Mouse (Mus musculus): ENCODE measurements around the gene Zbtb32. TPM values are rescaled to one million over a fixed set of nuclear protein-coding genes. Genes with fewer than 3 reads are reported as not detected.

Zbtb32 gene
- polyA plus RNA-seq, 1 experiment from 2014 or later = 0.35 TPM

DNA sequence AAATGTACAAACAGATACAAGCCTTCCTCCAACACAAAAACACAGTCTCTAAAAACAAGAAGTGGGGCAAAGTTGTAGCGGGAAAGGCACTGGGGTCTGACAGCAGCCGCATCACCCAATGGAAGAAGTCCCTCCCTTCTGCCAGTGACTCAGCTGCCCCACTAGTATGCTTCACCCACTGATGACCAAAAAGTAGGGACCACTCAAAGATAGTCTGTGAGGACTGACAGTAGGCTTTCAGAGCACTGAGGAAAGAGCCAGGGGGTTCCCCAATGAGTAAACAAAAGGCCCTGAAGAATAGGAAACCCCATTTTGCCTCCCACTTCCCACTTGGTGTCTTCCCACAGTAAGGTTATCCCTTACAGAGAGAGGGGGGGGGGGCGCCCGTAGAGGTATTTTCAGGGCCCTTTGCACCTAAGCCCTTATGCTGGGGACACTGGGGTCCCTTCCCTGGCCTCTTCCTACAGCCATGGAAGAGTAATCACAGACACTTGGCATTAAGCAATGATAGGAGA is 4.1 kb downstream of the Zbtb32 start:
- H3K27me3 ChIP-seq (ENCODE audit: control insufficient read depth, insufficient read depth, low read length) = no peaks in the 10 kb centered on the region
- 67% methylated on average over 4 of the region's 4 CpGs for WGBS

GRCm38 (mm10) chr7:30593579-30594509 is 4.9 kb downstream of the Zbtb32 start:
- Histone ChIP-seq H3K36me3 (ENCODE audit: control insufficient read depth, insufficient read depth, low read length) (no peaks in the 10 kb centered on the region), H3K4me1 (ENCODE audit: control insufficient read depth, insufficient read depth, low read length) (no peaks in the 10 kb centered on the region), H3K9ac (replicated peaks; ENCODE audit: low read depth, low read length) (no peak overlapping the region), H3K27ac (ENCODE audit: low read depth, low read length) (no peak overlapping the region), H3K4me3 (ENCODE audit: low read depth, low read length) (no peak overlapping the region), H3K27me3 (ENCODE audit: control insufficient read depth, insufficient read depth, low read length) (no peaks in the 10 kb centered on the region), H3K9me3 (ENCODE audit: control insufficient read depth, low read length) (no peaks in the 10 kb centered on the region), H3K4me2 (ENCODE audit: low read depth, low read length) (no peak overlapping the region)
- no peak for ATAC-seq (ENCODE audit: low read depth)
- WGBS = 71% methylated on average over 10 of the region's 10 CpGs

More for the DNA sequence above, 4.1 kb downstream of the Zbtb32 start:
- Histone ChIP-seq H3K9me3 (ENCODE audit: control insufficient read depth, low read length) (no peaks in the 10 kb centered on the region), H3K27ac (ENCODE audit: low read depth, low read length) (no peak overlapping the region), H3K9ac (replicated peaks; ENCODE audit: low read depth, low read length) (no peak overlapping the region), H3K4me3 (ENCODE audit: low read depth, low read length) (no peak overlapping the region), H3K4me1 (ENCODE audit: control insufficient read depth, insufficient read depth, low read length) (no peaks in the 10 kb centered on the region), H3K4me2 (ENCODE audit: low read depth, low read length) (no peak overlapping the region), H3K36me3 (ENCODE audit: control insufficient read depth, insufficient read depth, low read length) (no peaks in the 10 kb centered on the region)
- no peak for ATAC-seq (ENCODE audit: low read depth)

GRCm38 (mm10) chr7:30592772-30593423 is 5.8 kb downstream of the Zbtb32 start:
- Histone ChIP-seq H3K9ac (replicated peaks; ENCODE audit: low read depth, low read length) (no peak overlapping the region), H3K9me3 (ENCODE audit: control insufficient read depth, low read length) (no peaks in the 10 kb centered on the region), H3K4me1 (ENCODE audit: control insufficient read depth, insufficient read depth, low read length) (no peaks in the 10 kb centered on the region), H3K4me3 (ENCODE audit: low read depth, low read length) (no peak overlapping the region), H3K36me3 (ENCODE audit: control insufficient read depth, insufficient read depth, low read length) (no peaks in the 10 kb centered on the region), H3K27me3 (ENCODE audit: control insufficient read depth, insufficient read depth, low read length) (peaks cover 3% of the 10 kb centered on the region; the same call in 1 of the 2 replicates), H3K27ac (ENCODE audit: low read depth, low read length) (no peak overlapping the region), H3K4me2 (ENCODE audit: low read depth, low read length) (no peak overlapping the region)
- 58% methylated on average over 5 of the region's 5 CpGs for WGBS
- ATAC-seq (ENCODE audit: low read depth) = no peak

- peaks cover 3% of the 10 kb centered on the region; the same call in 1 of the 2 replicates for H3K27me3 ChIP-seq (ENCODE audit: control insufficient read depth, insufficient read depth, low read length)
- no peaks in the 10 kb centered on the region for H3K9me3 ChIP-seq (ENCODE audit: control insufficient read depth, low read length)
- no peak for ATAC-seq (ENCODE audit: low read depth)
- 35% methylated on average over 4 of the region's 4 CpGs for WGBS
- peaks cover 11% of the 10 kb centered on the region for H3K4me1 ChIP-seq (ENCODE audit: control insufficient read depth, insufficient read depth, low read length)
- no peak overlapping the region for H3K27ac ChIP-seq (ENCODE audit: low read depth, low read length)
- H3K4me3 ChIP-seq (ENCODE audit: low read depth, low read length) = no peak overlapping the region
- 0 out of 2 replicates have a peak, but pooled peaks cover 2% of the 10 kb centered on the region for H3K36me3 ChIP-seq (ENCODE audit: control insufficient read depth, insufficient read depth, low read length)
- H3K4me2 ChIP-seq (ENCODE audit: low read depth, low read length) = no peak overlapping the region
- no peak overlapping the region for H3K9ac ChIP-seq (replicated peaks; ENCODE audit: low read depth, low read length)
These were observed 7.1 kb downstream of the Zbtb32 start for GRCm38 (mm10) chr7:30591605-30591951.

- Histone ChIP-seq H3K27ac (ENCODE audit: low read depth, low read length) (no peak overlapping the region), H3K4me3 (ENCODE audit: low read depth, low read length) (no peak overlapping the region), H3K9me3 (ENCODE audit: control insufficient read depth, low read length) (no peaks in the 10 kb centered on the region), H3K9ac (replicated peaks; ENCODE audit: low read depth, low read length) (no peak overlapping the region), H3K27me3 (ENCODE audit: control insufficient read depth, insufficient read depth, low read length) (peaks cover 3% of the 10 kb centered on the region; the same call in 1 of the 2 replicates), H3K4me2 (ENCODE audit: low read depth, low read length) (no peak overlapping the region), H3K4me1 (ENCODE audit: control insufficient read depth, insufficient read depth, low read length) (peaks cover 13% of the 10 kb centered on the region), H3K36me3 (ENCODE audit: control insufficient read depth, insufficient read depth, low read length) (peaks cover 6% of the 10 kb centered on the region; the same call in 1 of the 2 replicates)
- no peak for ATAC-seq (ENCODE audit: low read depth)
- WGBS = 92% methylated on average over 9 of the region's 9 CpGs
These were observed 7.6 kb downstream of the Zbtb32 start for GRCm38 (mm10) chr7:30590927-30591604.

DNA sequence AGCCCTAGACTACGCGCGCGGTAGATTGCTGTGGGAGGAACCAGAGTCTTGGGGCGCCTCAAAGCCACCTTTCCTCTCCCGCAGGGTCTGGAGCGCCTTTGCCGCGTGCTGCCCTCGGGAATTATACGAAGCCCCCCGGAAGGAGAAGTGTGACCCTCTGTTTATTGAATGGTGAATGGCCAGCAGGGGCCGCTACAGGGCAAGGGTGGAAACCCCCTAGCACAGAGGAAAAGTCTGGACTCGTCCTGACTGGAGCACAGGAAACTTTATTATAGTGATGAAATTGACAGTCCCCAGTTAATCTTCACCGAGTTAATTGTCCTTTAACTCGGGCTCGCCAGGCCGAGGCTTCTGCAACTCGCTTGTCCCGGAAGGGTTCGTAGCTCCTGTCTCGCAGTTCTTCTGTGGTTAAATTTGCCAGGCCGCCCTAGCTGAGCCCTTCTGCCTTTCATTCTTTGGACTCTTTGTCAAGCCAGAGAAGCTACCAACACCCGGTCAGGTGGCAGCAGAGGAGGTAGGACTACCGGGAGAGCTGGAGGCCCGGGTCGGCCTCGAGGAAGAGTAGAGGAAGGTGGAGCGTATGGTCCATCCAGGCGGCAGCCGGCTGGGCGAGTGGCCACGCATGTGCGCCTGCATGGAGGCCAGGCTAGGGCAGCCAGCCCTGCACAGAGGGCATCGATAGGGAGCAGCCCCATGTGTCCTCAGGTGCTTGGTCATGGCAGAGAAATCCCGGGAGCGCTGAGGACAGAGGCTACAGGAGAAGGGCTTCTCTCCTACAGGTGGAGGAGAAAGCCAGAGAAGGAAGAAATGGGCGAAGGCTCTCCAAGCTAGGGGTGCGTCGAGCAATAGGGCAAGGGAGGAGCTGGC is 9.0 kb downstream of the Zbtb32 start:
- WGBS = 28% methylated on average over 40 of the region's 40 CpGs
- no peaks in the 10 kb centered on the region for H3K9me3 ChIP-seq (ENCODE audit: control insufficient read depth, low read length)
- H3K9ac ChIP-seq (replicated peaks; ENCODE audit: low read depth, low read length) = peak overlapping the region; percentile 96

GRCm38 (mm10) chr7:30588676-30589434 is 9.9 kb downstream of the Zbtb32 start, which contains the start of gene Kmt2b:
Gene Kmt2b, minus strand, starts transcription at chr7:30588726.
- H3K27ac ChIP-seq (ENCODE audit: low read depth, low read length) = peak within 1 kb of the TSS; percentile 92
- peaks cover 13% of the 10 kb centered on the region for H3K4me1 ChIP-seq (ENCODE audit: control insufficient read depth, insufficient read depth, low read length)
- peak within 1 kb of the TSS; percentile 97 for H3K4me2 ChIP-seq (ENCODE audit: low read depth, low read length)
- peaks cover 3% of the 10 kb centered on the region; the same call in 1 of the 2 replicates for H3K27me3 ChIP-seq (ENCODE audit: control insufficient read depth, insufficient read depth, low read length)
- H3K36me3 ChIP-seq (ENCODE audit: control insufficient read depth, insufficient read depth, low read length) = peaks cover 28% of the 10 kb centered on the region
- 0% methylated on average over 52 of the region's 68 CpGs for WGBS
- peak within 1 kb of the TSS; percentile 93 for H3K4me3 ChIP-seq (ENCODE audit: low read depth, low read length)
- peak within 1 kb of the TSS; percentile 96 for H3K9ac ChIP-seq (replicated peaks; ENCODE audit: low read depth, low read length)
- H3K9me3 ChIP-seq (ENCODE audit: control insufficient read depth, low read length) = no peaks in the 10 kb centered on the region
- ATAC-seq (ENCODE audit: low read depth) = peak; percentile 93

More for the DNA sequence above, 9.0 kb downstream of the Zbtb32 start:
- Histone ChIP-seq H3K4me3 (ENCODE audit: low read depth, low read length) (peak overlapping the region; percentile 93), H3K27ac (ENCODE audit: low read depth, low read length) (peak overlapping the region; percentile 92), H3K4me1 (ENCODE audit: control insufficient read depth, insufficient read depth, low read length) (peaks cover 13% of the 10 kb centered on the region), H3K4me2 (ENCODE audit: low read depth, low read length) (peak overlapping the region; percentile 97), H3K27me3 (ENCODE audit: control insufficient read depth, insufficient read depth, low read length) (peaks cover 3% of the 10 kb centered on the region; the same call in 1 of the 2 replicates), H3K36me3 (ENCODE audit: control insufficient read depth, insufficient read depth, low read length) (peaks cover 19% of the 10 kb centered on the region)
- peak; percentile 72 for ATAC-seq (ENCODE audit: low read depth)
